Mouse (Mus musculus): ENCODE results near the gene Dnajb4. TPM values are rescaled to one million over a fixed set of nuclear protein-coding genes. Genes with fewer than 3 reads are reported as not detected.
"Not testable (repeated sequence)": the region's sequence is repeated elsewhere in the genome, so short reads cannot be mapped to it uniquely, and the experiment has no call there.

The Dnajb4 gene
- polyA plus RNA-seq (2016; fragmentation: Nextera tagmentation; extraction: Ambion mirVana) = 30.5 and 32.1 TPM in 2 replicates

- DNase-seq (ENCODE audit: low spot score) = peak; percentile 99
- H3K4me1 ChIP-seq = peaks cover 18% of the 10 kb centered on the region
- under 1% methylated on average over 85 of the region's 85 CpGs for WGBS
- H3K4me3 ChIP-seq = peak within 1 kb of the TSS; percentile 98
- no peaks in the 10 kb centered on the region for H3K9me3 ChIP-seq
- H3K27me3 ChIP-seq (ENCODE audit: insufficient read depth, poor library complexity, severe bottlenecking) = no peaks in the 10 kb centered on the region
- H3K27ac ChIP-seq = peak within 1 kb of the TSS; percentile 100
- H3K36me3 ChIP-seq = peaks cover 15% of the 10 kb centered on the region; the same call in 1 of the 2 replicates
These were observed at the start of gene Dnajb4, which contains the start of gene Fubp1 for GRCm38 (mm10) chr3:152209967-152210634. TSS of gene Dnajb4 (minus strand) at chr3:152210302. TSS of gene Fubp1 (plus strand) at chr3:152210422.

DNA sequence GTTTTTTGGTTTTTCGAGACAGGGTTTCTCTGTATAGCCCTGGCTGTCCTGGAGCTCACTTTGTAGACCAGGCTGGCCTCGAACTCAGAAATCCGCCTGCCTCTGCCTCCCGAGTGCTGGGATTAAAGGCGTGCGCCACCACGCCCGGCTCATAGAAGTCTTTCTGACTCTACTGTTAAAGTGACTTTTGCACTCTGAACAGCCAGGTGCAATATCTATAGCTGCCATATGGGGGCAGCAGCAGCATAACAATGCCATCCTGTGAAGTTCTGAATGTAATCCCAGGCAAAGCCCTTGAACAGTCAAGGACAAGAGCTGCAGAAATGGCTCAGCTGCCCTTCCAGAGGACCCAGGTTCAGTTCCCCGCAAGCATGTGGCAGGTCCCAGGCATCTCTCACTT is 49.3 kb upstream of the Dnajb4 start:
- H3K27ac ChIP-seq = peak overlapping the region; percentile 49
- peaks cover 35% of the 10 kb centered on the region for H3K4me1 ChIP-seq
- not testable (repeated sequence) for H3K27me3 ChIP-seq (ENCODE audit: insufficient read depth, poor library complexity, severe bottlenecking); H3K9me3 ChIP-seq; H3K4me3 ChIP-seq; H3K36me3 ChIP-seq
- DNase-seq (ENCODE audit: low spot score) = peak; percentile 88
- WGBS = 39% methylated on average over 8 of the region's 9 CpGs

DNA sequence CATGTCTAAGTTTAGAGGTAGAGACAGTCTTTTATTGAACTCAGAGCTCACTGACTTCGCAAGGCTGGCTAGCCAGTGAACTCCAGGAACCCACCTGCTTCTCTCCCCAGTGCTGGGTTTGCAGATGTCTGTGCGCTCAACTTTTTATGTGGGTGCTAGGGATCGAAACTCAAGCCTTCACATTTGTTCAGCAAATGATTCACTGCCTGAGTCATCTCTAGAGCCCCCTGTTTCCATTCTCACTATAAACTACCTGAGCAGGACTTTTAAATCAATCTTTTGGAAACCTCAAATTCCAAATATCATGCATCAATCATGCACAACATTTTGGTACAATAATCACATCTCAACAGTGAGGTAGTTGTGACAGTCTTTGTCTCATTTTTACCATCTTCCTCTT is 47.4 kb upstream of the Dnajb4 start:
- no peak overlapping the region for H3K4me3 ChIP-seq
- no peaks in the 10 kb centered on the region for H3K9me3 ChIP-seq
- H3K4me1 ChIP-seq = peaks cover 33% of the 10 kb centered on the region
- H3K27me3 ChIP-seq (ENCODE audit: insufficient read depth, poor library complexity, severe bottlenecking) = no peaks in the 10 kb centered on the region
- DNase-seq (ENCODE audit: low spot score) = no peak
- peaks cover 23% of the 10 kb centered on the region; the same call in 1 of the 2 replicates for H3K36me3 ChIP-seq
- no peak overlapping the region for H3K27ac ChIP-seq
- 82% methylated on average over 3 of the region's 3 CpGs for WGBS

GRCm38 (mm10) chr3:152250487-152250886 is 40.4 kb upstream of the Dnajb4 start:
- WGBS = 81% methylated on average over 1 of the region's 1 CpGs
- DNase-seq (ENCODE audit: low spot score) = no peak
- H3K4me3 ChIP-seq = no peak overlapping the region
- H3K27ac ChIP-seq = no peak overlapping the region
- no peaks in the 10 kb centered on the region for H3K9me3 ChIP-seq
- no peaks in the 10 kb centered on the region for H3K27me3 ChIP-seq (ENCODE audit: insufficient read depth, poor library complexity, severe bottlenecking)
- H3K4me1 ChIP-seq = no peaks in the 10 kb centered on the region
- peaks cover 73% of the 10 kb centered on the region for H3K36me3 ChIP-seq

- 86% methylated on average over 12 of the region's 12 CpGs for WGBS
- H3K4me1 ChIP-seq = no peaks in the 10 kb centered on the region
- H3K27me3 ChIP-seq (ENCODE audit: insufficient read depth, poor library complexity, severe bottlenecking) = no peaks in the 10 kb centered on the region
- H3K4me3 ChIP-seq = no peak overlapping the region
- no peak for DNase-seq (ENCODE audit: low spot score)
- H3K36me3 ChIP-seq = peaks cover 80% of the 10 kb centered on the region
- H3K9me3 ChIP-seq = no peaks in the 10 kb centered on the region
- no peak overlapping the region for H3K27ac ChIP-seq
These were observed 37.6 kb upstream of the Dnajb4 start for GRCm38 (mm10) chr3:152247708-152248107.

DNA sequence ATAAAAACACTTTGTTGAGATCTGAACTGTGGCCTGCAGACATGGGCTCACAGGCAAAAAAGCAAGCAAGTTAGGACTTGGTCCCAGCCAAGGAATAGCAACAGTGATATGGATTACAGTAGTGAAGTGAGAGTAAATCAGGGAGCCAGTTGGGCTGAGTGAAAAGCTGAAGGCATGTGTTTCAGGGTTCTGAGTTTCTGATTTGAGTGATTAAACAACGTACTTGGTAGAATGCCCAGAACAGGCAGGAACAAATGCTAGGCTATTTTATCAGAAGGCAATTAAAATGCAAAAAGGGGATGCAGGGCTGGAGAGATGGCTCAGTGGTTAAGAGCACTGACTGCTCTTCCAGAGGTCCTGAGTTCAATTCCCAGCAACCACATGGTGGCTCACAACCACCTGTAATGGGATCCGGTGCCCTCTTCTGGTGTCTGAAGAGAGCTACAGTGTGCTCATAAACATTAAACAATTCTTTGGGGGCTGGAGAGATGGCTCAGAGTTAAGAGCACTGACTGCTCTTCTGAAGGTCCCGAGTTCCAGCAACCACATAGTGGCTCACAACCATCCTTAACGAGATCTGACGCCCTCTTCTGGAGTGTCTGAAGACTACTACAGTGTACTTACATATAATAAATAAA is 35.3 kb upstream of the Dnajb4 start:
- WGBS = 67% methylated on average over 5 of the region's 5 CpGs
- DNase-seq (ENCODE audit: low spot score) = no peak
- H3K36me3 ChIP-seq = peaks cover 90% of the 10 kb centered on the region

GRCm38 (mm10) chr3:152243304-152243703 is 33.2 kb upstream of the Dnajb4 start:
- WGBS = 68% methylated on average over 4 of the region's 4 CpGs

More for the DNA sequence above, 35.3 kb upstream of the Dnajb4 start:
- no peaks in the 10 kb centered on the region for H3K9me3 ChIP-seq
- H3K4me1 ChIP-seq = no peaks in the 10 kb centered on the region
- no peak overlapping the region for H3K4me3 ChIP-seq
- H3K27ac ChIP-seq = no peak overlapping the region
- H3K27me3 ChIP-seq (ENCODE audit: insufficient read depth, poor library complexity, severe bottlenecking) = no peaks in the 10 kb centered on the region

DNA sequence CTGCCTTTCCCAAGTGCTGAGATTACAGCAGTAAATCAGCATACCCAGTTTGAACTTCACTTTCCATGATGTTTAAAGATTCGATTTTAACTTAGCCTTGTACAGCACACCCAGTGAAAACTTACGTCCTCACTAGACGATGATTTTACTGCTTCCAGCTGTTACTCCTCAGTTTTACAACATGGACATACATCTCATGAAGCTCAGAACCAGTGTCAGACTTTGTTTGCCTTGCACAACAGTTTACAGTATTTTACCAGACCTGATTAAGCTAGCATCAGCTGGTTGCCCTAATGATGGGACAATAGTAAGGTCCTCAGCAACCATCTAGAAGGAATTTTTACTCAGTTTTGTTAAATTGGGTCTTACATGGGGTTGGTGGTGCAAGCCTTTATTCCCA is 31.0 kb upstream of the Dnajb4 start:
- Histone ChIP-seq H3K4me1 (no peaks in the 10 kb centered on the region), H3K36me3 (peaks cover 88% of the 10 kb centered on the region), H3K4me3 (no peak overlapping the region), H3K27me3 (ENCODE audit: insufficient read depth, poor library complexity, severe bottlenecking) (no peaks in the 10 kb centered on the region), H3K9me3 (no peaks in the 10 kb centered on the region), H3K27ac (no peak overlapping the region)
- WGBS = 82% methylated on average over 3 of the region's 3 CpGs
- no peak for DNase-seq (ENCODE audit: low spot score)

More at GRCm38 (mm10) chr3:152243304-152243703, 33.2 kb upstream of the Dnajb4 start:
- Histone ChIP-seq H3K27ac (no peak overlapping the region), H3K9me3 (no peaks in the 10 kb centered on the region), H3K4me1 (no peaks in the 10 kb centered on the region), H3K4me3 (no peak overlapping the region), H3K27me3 (ENCODE audit: insufficient read depth, poor library complexity, severe bottlenecking) (no peaks in the 10 kb centered on the region), H3K36me3 (peaks cover 91% of the 10 kb centered on the region)
- no peak for DNase-seq (ENCODE audit: low spot score)

DNA sequence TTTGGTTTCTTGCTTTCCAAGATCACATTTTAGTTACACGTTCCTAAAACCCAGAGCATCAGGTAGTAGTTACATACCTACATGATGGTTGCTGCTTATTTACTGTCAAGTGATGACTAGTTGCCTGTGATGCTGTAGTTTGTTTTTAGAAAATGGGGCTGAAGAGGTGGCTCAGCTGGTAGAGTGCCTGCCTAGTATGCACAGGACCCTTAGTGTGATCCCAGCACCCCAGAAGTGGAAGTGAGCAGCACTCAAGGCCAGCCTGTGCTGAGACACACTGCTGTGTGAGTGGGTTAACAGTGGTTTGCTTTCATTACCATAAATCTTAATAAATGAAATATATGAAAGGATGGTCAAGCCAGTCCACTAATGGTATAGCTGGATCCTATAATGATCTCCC is 29.5 kb upstream of the Dnajb4 start:
- WGBS = 82% methylated on average over 1 of the region's 1 CpGs
- DNase-seq (ENCODE audit: low spot score) = no peak
- Histone ChIP-seq H3K36me3 (peaks cover 87% of the 10 kb centered on the region), H3K9me3 (no peaks in the 10 kb centered on the region), H3K27ac (no peak overlapping the region), H3K4me1 (no peaks in the 10 kb centered on the region), H3K27me3 (ENCODE audit: insufficient read depth, poor library complexity, severe bottlenecking) (no peaks in the 10 kb centered on the region), H3K4me3 (no peak overlapping the region)

DNA sequence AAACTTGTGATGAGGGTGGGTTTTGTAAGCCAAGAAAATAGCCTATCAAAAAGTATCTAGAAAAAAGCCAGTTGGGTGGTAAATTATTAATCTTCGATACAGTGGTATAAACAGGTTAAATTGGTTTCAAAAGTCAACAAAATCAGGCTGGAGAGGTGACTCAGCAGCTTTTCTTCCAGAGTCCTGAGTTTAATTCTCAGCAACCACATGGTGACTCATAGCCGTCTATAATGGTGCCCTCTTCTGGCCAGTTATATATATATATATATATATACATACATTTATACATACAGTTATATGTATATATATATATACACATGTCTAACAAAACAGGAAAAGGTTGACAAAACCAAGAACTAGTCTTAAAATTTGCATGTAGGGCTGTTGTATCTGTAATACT is 28.7 kb upstream of the Dnajb4 start:
- no peak overlapping the region for H3K4me3 ChIP-seq
- DNase-seq (ENCODE audit: low spot score) = no peak
- 61% methylated on average over 2 of the region's 2 CpGs for WGBS
- H3K9me3 ChIP-seq = no peaks in the 10 kb centered on the region
- H3K36me3 ChIP-seq = peaks cover 87% of the 10 kb centered on the region
- no peaks in the 10 kb centered on the region for H3K27me3 ChIP-seq (ENCODE audit: insufficient read depth, poor library complexity, severe bottlenecking)
- no peak overlapping the region for H3K27ac ChIP-seq
- H3K4me1 ChIP-seq = no peaks in the 10 kb centered on the region

DNA sequence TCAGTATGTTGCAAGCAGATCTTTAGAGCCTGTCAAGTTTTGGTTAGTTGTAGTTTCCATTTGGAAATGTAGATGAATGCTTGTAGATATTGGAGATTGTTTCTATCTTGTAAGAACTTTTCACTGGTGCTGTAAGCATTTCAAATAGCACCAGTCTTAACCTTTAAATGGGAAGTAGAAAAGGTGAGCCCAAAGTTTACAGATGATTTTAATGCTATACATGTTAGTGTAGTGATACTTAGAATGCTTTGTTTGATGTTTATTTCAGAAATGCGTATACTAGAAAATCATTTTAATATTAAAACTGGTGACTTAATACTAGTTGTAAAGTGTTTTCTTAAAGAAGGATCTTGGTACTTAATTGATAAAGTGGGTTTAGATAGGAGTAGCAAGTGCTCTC is 25.7 kb upstream of the Dnajb4 start:
- DNase-seq (ENCODE audit: low spot score) = no peak
- Histone ChIP-seq H3K4me1 (no peaks in the 10 kb centered on the region), H3K27ac (no peak overlapping the region), H3K4me3 (no peak overlapping the region), H3K27me3 (ENCODE audit: insufficient read depth, poor library complexity, severe bottlenecking) (no peaks in the 10 kb centered on the region), H3K36me3 (peaks cover 88% of the 10 kb centered on the region), H3K9me3 (no peaks in the 10 kb centered on the region)
- WGBS = 100% methylated on average over 1 of the region's 1 CpGs

DNA sequence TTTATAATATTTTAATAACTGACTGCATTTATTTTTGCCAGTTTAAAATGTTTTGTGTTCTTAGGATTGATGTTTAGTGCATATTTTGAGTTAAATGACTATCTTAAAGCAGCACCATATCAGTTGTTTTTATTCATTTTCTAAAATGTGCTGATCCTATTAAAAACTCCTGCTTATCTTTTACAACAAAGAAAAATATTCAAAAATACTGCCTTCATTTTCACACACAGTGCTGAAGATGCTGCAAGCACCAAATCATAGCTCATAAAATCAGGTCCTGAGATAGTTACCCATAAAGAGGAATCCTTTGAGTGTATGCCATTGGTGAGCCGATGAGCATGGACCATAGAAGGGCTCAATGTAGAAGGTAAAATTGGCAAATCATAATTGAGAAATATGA is 25.1 kb upstream of the Dnajb4 start:
- peaks cover 87% of the 10 kb centered on the region for H3K36me3 ChIP-seq
- H3K9me3 ChIP-seq = no peaks in the 10 kb centered on the region
- 90% methylated on average over 1 of the region's 1 CpGs for WGBS
- H3K27ac ChIP-seq = no peak overlapping the region
- H3K4me1 ChIP-seq = no peaks in the 10 kb centered on the region
- no peaks in the 10 kb centered on the region for H3K27me3 ChIP-seq (ENCODE audit: insufficient read depth, poor library complexity, severe bottlenecking)
- no peak for DNase-seq (ENCODE audit: low spot score)
- H3K4me3 ChIP-seq = no peak overlapping the region

DNA sequence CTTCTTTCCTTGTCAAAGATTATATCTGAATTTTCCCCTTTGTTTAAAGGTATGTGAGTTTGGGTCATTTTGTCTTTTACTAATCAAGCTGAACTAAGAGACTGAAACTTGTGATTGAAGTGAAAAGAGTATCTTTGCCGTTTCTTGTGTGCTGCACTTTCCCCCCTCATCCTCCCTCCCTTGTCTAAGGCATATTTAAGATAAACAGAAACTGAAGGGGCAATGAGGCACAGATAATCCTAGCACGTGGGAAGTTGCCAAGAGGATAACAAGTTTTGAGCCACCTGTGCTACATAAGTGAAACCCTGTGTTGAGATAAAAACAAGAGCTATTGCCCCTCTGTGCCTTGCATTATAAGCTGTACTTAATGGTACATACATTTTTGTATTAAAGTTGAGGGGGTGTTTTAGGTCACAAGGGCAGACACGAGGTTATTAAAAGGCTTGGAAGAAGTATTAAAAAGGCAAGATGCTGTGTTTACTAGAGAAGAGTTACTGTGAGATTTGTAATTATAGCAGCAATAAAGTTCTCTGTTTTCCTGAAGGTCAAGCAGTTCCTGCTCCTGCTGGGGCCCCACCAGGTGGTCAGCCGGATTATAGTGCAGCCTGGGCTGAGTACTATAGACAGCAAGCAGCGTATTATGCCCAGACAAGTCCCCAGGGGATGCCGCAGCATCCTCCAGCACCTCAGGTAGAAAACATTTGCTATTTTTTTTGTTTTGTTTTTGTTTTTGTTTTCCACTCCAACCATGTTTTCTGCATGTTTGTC is 21.4 kb upstream of the Dnajb4 start:
- no peak overlapping the region for H3K27ac ChIP-seq
- no peak overlapping the region for H3K4me3 ChIP-seq
- DNase-seq (ENCODE audit: low spot score) = no peak
- 60% methylated on average over 6 of the region's 6 CpGs for WGBS
- no peaks in the 10 kb centered on the region for H3K27me3 ChIP-seq (ENCODE audit: insufficient read depth, poor library complexity, severe bottlenecking)
- no peaks in the 10 kb centered on the region for H3K9me3 ChIP-seq
- peaks cover 94% of the 10 kb centered on the region for H3K36me3 ChIP-seq
- no peaks in the 10 kb centered on the region for H3K4me1 ChIP-seq

Measured in heart, embryonic 10.5 days (tissue).